Mouse (Mus musculus): Measurements from ENCODE around the gene Fam214a.

GRCm38 (mm10) chr9:74954387-74954786 is 1.7 kb downstream of the Fam214a start:
- TF ChIP-seq CTCF (IDR thresholded peaks at IDR 0.05; ENCODE audit: low read depth): no peak
- no peak for TF ChIP-seq EP300 (IDR thresholded peaks at IDR 0.05; ENCODE audit: low read depth)

Data from heart, postnatal 0 days (tissue).